Mouse (Mus musculus): ENCODE measurements at regions not wholly inside any gene's neighbourhood (a gene's known extent, or its start where the extent isn't known, plus 50 kb on each side); places are given as distances from the start of the nearest gene placed in this dataset.
A peak's percentile ranks its signal among the peaks of the same experiment; 100 is the strongest.

GRCm38 (mm10) chr13:101884752-101885151 is 116.7 kb upstream of the Pik3r1 start:
- no peak for DNase-seq

GRCm38 (mm10) chr13:101891473-101891872 is 123.5 kb upstream of the Pik3r1 start:
- DNase-seq, result no peak

DNA sequence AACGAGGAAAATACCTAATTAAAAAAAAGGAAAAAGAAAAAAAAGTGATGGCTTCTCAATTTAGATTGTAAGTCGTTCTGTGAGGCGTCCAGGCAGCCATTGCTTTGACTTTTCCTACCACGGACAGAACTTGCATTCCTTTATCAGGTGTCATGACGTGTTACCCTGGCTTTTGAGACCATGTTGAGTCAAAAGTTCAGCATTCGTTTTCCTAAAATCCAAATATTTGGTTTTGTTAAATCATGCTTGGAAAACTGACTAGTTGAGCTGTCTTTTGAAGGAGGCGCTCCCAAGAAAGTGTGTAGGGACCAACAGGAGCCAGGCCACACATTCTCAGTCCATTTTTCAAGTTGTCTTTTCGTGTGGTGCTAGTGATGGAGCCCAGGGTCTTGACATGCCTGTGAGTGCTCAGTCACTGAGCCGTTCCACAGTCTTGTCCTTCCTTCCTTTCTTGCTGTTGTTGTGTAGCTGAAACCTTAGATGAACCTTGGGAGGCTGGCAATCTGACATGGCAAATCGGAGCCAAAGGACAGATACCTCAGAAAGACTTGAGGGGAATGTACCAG is 125.1 kb upstream of the Pik3r1 start:
- no peak for DNase-seq

DNA sequence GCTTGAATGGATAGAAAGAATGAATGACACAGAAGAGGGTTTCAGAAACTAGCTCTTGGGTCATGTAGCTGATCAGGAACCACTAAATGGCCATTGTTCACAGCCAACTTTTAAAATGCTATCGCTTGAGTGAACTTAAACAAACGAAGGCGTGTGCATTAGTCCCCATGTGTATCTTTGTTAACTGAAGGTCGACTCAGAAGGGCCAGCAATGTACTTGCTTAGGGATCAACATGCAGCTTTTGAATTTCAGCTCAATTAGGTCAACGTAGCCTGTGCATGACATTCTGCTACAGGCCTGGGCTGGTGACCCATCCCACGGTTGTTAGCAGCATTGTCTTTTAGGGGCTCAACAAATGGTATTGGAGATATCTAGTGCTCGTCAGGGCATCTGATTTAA is 127.1 kb upstream of the Pik3r1 start:
- DNase-seq, result peak; percentile 91

GRCm38 (mm10) chr13:101895686-101896085 is 127.7 kb upstream of the Pik3r1 start:
- DNase-seq, result peak; percentile 22

- DNase-seq, result no peak
Measured at GRCm38 (mm10) chr13:101896946-101897345, 128.9 kb upstream of the Pik3r1 start.

DNA sequence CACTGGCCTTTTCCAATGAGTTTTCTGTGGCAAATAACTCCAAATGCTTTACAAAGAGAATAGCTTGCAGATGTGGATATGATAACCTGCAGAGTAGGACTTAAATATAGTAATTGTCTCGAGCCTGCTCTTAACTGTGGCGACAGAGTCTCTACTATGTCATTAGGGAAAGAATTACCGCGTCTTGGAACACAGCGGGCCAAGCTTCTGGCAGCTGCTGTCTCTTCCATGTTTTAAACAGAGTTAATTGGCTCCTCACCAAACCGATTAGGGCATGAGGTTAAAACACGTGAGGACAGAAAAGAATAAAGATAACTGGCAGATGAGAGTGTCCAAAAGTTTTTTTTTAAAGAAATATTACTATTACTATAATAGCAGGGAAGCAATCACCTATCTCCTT is 134.2 kb upstream of the Pik3r1 start:
- peak; percentile 55 for DNase-seq

GRCm38 (mm10) chr13:101905909-101906676 is 138.1 kb upstream of the Pik3r1 start:
- peak; percentile 58 for DNase-seq

GRCm38 (mm10) chr13:101909026-101909425 is 141.0 kb upstream of the Pik3r1 start:
- no peak for DNase-seq

DNA sequence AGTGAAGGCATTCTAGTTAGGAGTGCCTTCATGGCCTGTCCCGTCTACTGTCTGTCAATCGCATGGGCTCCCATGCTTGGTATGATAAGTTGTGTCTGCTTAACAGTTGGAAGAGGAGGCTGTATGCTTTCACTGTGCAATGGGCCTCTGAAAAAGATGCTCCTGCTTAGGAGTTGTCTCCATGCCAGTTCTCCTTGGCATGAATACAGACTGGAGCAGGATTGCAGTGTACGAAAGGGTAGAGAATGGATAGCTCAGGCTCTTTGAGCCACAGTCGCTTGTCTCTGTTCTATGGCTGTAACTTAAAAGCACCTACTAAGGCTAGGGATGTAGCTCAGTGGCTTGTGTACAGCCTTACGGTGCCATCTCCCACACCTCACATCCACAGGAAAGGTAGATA is 142.7 kb upstream of the Pik3r1 start:
- no peak for DNase-seq

DNA sequence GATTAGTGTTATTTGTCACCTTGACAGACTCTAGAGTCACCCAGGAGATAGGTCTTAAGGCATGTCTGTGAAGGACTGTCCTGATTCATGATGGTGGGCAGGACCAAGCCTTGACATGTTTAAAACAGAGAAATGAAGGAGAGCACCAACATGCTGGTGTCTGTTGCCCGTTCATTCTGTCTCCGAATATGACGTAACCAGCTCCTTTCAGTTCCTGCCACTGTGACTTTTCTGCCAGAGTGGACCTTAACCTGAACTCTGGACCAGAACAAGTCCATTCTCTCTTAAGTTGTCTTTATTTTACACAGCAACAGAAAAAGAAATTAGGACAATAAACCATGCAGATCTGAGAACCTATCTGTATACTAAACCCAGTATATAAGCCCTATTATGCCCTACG is 146.1 kb upstream of the Pik3r1 start:
- DNase-seq, result no peak

DNA sequence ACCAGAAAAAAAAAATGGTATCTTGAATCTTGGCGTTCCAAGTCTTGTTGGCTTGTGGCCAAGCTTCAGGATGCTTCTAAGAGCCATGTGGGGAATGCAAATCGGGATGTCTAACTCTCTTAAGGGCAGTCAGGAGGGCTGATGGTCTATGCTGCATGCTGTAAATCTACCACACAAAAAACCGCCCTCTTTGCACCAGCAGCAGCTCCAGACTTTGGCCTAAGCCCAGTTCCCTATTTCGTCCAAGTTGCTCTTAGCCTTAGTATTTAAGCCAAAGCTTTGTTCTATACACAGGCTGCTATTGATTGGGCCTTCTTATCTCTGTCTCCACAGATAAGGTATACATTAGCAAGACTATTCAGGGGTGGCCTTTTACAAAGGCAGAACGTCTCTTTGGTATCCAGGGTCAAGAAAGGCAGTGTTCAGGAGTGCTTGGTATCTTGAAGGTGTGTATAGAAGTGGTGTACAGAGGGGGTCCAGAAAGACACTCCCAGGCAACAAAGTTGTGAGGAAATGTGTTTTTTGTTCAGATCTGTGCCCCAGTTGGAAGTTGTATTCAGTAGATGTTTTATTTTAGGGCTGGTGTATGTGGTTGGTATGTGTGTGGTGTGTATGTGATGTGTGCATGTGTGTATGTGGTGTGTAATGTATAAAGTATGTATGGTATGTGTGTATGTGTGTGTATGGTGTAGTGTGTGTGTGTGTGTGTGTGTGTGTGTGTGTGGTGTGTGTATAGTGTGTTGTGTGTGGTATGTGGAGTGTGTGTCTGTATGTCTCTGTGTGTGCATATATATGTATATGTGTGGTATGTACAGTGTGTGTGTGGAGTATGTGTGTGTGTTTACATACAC is 146.9 kb upstream of the Pik3r1 start:
- DNase-seq, result no peak

GRCm38 (mm10) chr13:101915542-101915941 is 147.5 kb upstream of the Pik3r1 start:
- DNase-seq, result no peak

DNA sequence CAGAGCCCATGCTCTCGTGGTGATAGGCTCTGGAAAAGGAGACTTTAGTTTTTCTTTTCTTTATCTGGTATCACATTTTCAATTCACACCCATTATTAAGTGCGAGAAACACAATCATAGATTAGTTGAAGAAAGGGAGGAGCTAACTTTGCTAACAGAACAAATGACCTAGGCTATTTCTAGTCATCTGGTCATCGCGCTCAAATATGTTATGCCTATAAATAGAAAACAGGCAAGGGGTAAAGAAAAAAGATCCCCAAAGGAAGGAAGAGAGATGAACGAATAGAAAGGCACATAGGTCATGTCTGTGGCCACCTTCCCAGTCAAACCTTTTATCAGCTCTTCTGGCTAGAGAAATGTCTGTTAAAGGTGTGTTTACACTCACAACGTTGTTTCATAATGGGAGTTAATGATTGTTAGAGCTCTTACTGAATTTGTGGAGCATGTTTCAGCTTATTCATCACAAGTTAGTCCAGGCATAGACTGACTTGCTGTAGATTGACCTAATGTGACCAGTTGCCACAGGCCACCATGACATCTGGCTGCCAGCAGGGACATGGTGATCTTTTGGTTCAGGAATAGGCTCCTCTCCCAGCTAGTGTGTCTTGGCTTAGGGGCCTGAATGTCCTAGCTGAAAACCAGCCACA is 148.1 kb upstream of the Pik3r1 start:
- no peak for DNase-seq

- DNase-seq, result no peak
Measured at GRCm38 (mm10) chr13:101916876-101917275, 148.9 kb upstream of the Pik3r1 start.

DNA sequence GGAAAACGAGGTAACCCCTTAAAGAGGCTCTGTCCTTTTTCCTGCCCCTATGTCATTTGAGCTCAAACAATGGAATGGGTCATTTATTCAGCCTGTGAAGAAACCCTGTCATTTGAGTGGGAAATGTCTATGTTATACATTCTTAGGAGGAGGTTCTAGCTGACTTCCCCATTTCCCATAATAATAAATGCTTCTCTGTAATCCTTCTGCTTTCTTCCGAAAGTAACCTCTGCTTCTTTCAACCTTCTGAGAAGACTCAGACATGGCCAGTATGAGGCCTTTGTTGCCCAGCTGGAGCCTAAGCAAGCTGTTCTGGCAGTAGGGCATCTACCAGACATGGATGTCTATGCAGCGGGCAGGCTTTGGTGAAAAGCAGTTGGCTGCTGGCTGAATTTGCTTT is 150.2 kb upstream of the Pik3r1 start:
- DNase-seq, result no peak

DNA sequence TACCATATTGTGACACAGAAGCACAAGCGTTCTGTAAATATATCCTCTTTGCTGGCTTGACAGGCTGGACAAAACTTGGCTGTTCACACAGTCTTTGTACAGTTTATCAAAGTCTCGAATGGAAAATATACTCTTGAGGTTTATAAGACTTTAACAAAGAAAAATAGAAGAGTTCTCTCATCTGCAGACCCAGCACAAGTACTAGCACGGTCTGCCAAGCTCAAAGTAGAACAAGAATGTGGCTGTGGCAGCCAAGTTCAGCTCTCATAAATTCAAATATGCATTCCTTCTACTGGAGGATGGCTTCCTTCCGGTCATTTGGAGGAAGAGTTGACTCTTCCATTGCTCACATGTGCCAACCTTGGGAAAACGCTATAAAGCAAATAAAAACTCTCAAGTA is 151.2 kb upstream of the Pik3r1 start:
- no peak for DNase-seq

- DNase-seq, result no peak
Measured at GRCm38 (mm10) chr13:101920384-101920783, 152.4 kb upstream of the Pik3r1 start.

- no peak for DNase-seq
Measured at GRCm38 (mm10) chr13:101924637-101925036, 156.6 kb upstream of the Pik3r1 start.

DNA sequence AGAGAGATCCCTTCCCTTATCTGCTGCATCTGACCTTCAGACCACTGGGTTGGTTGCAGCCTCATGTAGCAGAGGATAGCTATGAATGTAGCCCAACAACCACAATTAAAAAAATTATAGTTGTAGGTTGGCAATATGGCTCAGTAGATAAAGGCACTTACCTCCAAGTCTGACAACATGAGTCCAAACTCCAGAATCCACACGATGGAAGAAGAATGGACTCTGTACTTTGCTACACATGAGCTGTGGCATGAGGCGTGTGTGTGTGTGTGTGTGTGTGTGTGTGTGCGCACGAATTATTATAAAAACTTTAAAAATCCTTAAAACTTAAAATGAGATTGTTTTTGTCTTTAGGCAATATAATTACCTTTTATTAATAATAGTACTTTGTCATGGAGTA is 163.2 kb upstream of the Pik3r1 start:
- DNase-seq, result no peak

GRCm38 (mm10) chr13:101931882-101932281 is 163.9 kb upstream of the Pik3r1 start:
- no peak for DNase-seq

DNA sequence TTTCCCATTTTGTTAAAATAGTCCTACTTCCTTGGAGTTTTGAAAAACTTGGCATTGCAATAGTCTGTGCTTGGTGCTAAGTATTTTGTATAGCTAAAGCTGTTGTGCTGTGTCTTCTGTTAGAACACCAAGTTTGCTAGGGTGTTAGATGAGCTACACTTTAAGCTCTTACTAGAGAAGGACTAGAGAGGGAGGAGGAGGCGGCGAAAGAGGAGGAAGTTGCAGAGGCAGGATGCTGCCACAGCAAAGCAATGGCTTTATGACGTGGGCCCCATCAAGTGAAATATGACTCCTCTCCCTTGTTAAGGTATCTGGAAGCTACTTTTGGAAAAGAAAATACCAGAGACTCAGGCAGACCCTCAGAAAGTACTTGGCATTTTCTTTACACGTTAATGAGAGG is 167.8 kb upstream of the Pik3r1 start:
- DNase-seq, result no peak

DNA sequence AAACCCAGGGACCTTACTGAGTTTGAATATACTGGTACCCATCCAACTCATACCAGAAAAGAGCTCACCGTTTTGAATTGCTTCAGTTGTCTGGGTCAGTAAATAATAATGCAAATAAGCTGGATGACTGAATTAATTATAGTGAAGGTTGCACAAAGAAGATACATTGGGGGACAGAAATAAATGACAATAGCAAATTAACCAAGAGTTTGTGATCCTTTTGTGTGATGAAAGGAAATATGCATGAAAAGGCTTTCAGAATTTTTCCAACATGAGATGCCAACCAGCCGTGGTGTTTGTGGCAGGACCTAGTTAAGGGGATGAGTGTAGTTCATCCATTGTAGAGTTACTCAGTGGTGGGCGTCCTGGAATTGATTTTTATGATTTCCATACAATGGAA is 186.5 kb upstream of the Pik3r1 start:
- DNase-seq, result peak; percentile 74

Data from retina, postnatal 1 day (tissue).